Mouse (Mus musculus) heart, embryonic 13.5 days (tissue): ENCODE results near the gene Kbtbd4. TPM values are rescaled to one million over a fixed set of nuclear protein-coding genes. Genes with fewer than 3 reads are reported as not detected.

Experiments
- ATAC-seq: fragments of 200-750 bp; cut with Nextera tagmentation; 2 replicates; pipeline ENCODE4 v1.8.0; 2017; ENCODE audit warnings: moderate TSS enrichment; ENCODE audit not compliant: insufficient number of reproducible peaks, low FRiP score, low TSS enrichment; ENCODE audit errors: extremely low read depth
- H3K27ac ChIP-seq: fragments of 300-500 bp; sonication (generic); replicated peaks from 2 replicates; pipeline ENCODE4 v1.5.1; 2015; ENCODE audit warnings: moderate library complexity, mild to moderate bottlenecking, inconsistent platforms
- H3K27me3 ChIP-seq: fragments of 300-500 bp; sonication (generic); replicated peaks from 2 replicates; pipeline ENCODE4 v1.6.1; 2015; ENCODE audit warnings: mild to moderate bottlenecking, inconsistent platforms
- H3K36me3 ChIP-seq: fragments of 300-500 bp; sonication (generic); 2 replicates; pipeline ENCODE4 v1.6.1; 2015; ENCODE audit warnings: mild to moderate bottlenecking, inconsistent platforms
- H3K4me1 ChIP-seq: fragments of 300-500 bp; sonication (generic); 2 replicates; pipeline ENCODE4 v1.6.1; 2015; ENCODE audit warnings: inconsistent platforms
- H3K4me2 ChIP-seq: fragments of 300-500 bp; sonication (generic); 2 replicates; pipeline ENCODE4 v1.6.1; 2015; ENCODE audit warnings: inconsistent platforms, mild to moderate bottlenecking, moderate library complexity
- H3K4me3 ChIP-seq: fragments of 300-500 bp; sonication (generic); 2 replicates; pipeline ENCODE4 v1.5.1; 2015; ENCODE audit warnings: moderate library complexity, mild to moderate bottlenecking, inconsistent platforms
- H3K9ac ChIP-seq: fragments of 300-500 bp; sonication (generic); 2 replicates; pipeline ENCODE4 v1.6.1; 2015; ENCODE audit warnings: inconsistent platforms, mild to moderate bottlenecking, moderate library complexity
- H3K9me3 ChIP-seq: fragments of 300-500 bp; sonication (generic); 2 replicates; pipeline ENCODE4 v1.6.1; 2016; ENCODE audit warnings: inconsistent platforms
- WGBS: fragments of 180-500 bp; shearing (Covaris S2); methylation state at CpG from one replicate; pipeline ENCODE4 v1.1.7; 2015; ENCODE audit warnings: mixed read lengths; 5-methylcytosine and 5-hydroxymethylcytosine counted together
- polyA plus RNA-seq: library from polyadenylated mRNA; unstranded; fragments of >200 nt; fragmentation: Nextera tagmentation; extraction: Ambion mirVana; gene quantifications from 2 replicates; pipeline ENCODE4 v1.2.1, GENCODE M21; 2015

Kbtbd4 gene
- polyA plus RNA-seq, 1 experiment from 2014 or later, result 27.7 TPM

DNA sequence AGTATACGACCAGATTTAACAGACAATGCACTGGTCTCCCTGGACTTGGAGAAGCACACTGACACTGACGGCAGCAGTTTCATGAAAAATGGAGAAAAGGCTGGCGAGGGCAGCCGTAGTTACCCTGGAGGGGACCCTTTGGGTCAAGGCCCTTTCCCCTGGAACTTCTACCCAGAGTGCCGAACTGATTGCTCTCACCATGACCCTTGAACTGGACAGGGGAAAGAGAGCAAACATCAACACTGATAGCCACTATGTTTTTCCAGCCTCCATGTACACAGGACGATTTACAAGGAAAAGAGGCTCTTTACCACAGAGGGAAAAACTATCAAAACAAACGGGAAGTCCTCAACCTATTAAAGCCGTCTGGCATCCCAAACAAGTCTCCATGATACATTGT is 27.3 kb downstream of the Kbtbd4 start:
- Histone ChIP-seq H3K27me3 (0 out of 2 replicates have a peak, but pooled peaks cover 6% of the 10 kb centered on the region), H3K9ac (no peak overlapping the region), H3K4me3 (no peak overlapping the region), H3K4me2 (no peak overlapping the region), H3K4me1 (no peaks in the 10 kb centered on the region), H3K27ac (no peak overlapping the region), H3K36me3 (no peaks in the 10 kb centered on the region), H3K9me3 (no peaks in the 10 kb centered on the region)
- 73% methylated on average over 8 of the region's 8 CpGs for WGBS
- no peak for ATAC-seq

DNA sequence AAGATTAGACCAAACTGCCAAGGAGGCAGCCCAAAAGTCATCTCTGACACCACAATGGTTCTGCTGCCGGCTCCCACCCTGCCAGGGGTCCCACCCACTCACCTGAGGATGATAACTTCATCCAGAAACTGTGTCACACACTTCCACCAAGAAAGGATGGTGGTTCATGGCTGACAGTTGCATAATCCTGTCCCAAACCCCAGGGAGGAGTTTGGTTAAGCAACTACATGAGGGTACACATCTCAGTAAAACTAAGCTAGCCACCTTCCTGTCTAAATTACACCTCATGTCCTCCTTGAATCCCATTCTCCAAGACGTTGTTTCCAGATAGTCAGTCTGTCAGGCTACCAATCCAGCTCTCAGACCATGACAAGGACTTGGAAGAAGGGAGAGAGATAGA is 27.7 kb downstream of the Kbtbd4 start:
- no peak for ATAC-seq
- no peak overlapping the region for H3K4me3 ChIP-seq
- no peak overlapping the region for H3K4me2 ChIP-seq
- H3K9me3 ChIP-seq, result no peaks in the 10 kb centered on the region
- 0 out of 2 replicates have a peak, but pooled peaks cover 6% of the 10 kb centered on the region for H3K27me3 ChIP-seq
- H3K9ac ChIP-seq, result no peak overlapping the region
- H3K36me3 ChIP-seq, result no peaks in the 10 kb centered on the region
- H3K4me1 ChIP-seq, result no peaks in the 10 kb centered on the region
- 54% methylated on average over 2 of the region's 2 CpGs for WGBS
- no peak overlapping the region for H3K27ac ChIP-seq

DNA sequence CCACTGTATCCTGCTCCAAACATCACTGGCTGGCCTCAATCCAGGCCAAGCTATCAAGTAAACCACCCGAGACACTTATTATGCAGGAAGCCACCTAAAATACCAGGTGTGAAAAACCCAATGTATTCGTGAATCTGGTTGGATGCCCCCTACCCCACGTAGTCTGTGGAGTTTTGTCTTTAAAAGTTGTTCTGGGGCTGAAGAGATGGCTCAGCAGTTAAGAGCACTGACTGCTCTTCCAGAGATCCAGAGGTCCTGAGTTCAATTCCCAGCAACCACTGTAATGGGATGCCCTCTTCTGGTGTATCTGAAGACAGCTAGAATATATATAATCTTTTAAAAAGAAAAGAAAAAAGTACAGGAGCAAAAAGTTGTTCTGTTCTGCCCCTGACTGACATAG is 33.8 kb downstream of the Kbtbd4 start:
- H3K27ac ChIP-seq, result no peak overlapping the region
- ATAC-seq, result no peak
- H3K9me3 ChIP-seq, result no peaks in the 10 kb centered on the region

DNA sequence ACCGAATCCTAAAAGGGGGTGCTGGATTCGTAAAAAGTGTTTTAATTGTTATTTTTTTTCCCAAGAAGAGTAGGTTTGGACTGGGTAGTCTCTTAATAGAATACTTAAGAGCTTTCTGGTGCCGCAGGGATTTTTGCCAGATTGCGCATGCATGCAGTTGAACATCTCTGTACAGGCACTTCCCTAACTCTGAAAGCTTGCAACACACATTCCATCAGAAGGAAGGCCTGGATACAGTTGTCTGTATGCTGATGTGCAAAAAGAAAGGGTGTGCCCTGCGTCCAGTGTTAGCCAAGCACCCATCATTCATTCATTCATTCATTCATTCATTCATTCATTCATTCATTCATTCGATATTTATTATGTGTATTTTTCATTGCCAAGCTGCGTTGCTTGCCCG is 35.2 kb downstream of the Kbtbd4 start:
- WGBS, result 45% methylated on average over 8 of the region's 8 CpGs
- Histone ChIP-seq H3K4me3 (peak overlapping the region; percentile 93), H3K4me1 (peaks cover 40% of the 10 kb centered on the region), H3K9ac (peak overlapping the region; percentile 99), H3K4me2 (peak overlapping the region; percentile 82), H3K36me3 (no peaks in the 10 kb centered on the region), H3K27me3 (no peaks in the 10 kb centered on the region), H3K9me3 (no peaks in the 10 kb centered on the region), H3K27ac (peak overlapping the region; percentile 96)
- no peak for ATAC-seq

More for the DNA sequence above, 33.8 kb downstream of the Kbtbd4 start:
- Histone ChIP-seq H3K9ac (no peak overlapping the region), H3K4me2 (no peak overlapping the region), H3K27me3 (no peaks in the 10 kb centered on the region), H3K36me3 (no peaks in the 10 kb centered on the region), H3K4me3 (no peak overlapping the region), H3K4me1 (peaks cover 27% of the 10 kb centered on the region)
- WGBS, result 61% methylated on average over 3 of the region's 3 CpGs

DNA sequence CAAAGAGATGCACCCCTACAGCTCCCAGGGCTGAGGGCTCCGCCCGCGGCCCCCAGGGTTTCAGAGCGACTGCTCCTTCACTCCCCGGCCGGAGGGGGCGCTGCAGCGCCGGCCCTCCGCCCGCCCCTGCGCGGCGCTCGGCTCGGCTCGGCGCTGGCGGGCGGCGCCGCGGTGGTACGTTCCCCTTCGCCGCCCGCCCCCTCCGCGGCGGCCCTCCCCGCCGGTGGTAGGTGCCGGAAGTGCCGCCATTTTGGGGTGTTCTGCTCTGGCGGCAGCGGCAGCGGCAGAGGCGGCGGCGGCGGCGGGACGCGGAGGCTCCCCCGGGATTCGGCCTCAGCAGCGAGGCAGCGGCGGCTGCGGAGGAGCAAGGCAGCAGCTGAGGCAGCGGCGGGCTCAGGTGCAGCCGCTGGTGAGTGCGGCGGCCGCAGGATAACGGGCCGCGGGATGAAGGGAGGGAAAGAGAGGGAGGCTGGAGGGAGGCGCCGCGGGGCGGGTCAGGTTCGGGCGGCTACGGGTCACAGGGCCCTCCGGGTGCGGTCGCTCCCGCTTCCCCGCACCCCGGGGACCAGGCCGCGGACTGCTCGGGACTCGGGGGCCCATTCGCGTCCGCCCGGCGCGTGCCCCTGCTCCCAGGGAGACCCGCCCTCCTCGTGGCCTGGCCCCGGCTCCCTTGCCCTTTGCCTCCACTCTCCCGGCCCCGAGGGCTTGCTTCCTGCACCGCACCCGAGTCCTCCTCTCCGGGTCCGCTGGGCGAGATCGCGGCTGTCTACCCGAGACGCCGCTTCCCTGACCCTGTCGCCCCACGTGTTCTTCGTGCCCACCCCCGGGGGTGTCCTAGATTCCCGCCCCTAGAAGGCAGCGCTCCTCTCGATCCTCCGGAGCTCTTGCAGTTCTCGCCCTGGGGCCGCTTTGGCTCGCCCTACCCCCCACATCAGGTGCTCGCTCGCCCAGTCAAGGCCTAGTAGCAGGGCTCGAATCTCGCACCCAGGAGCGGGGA is 36.0 kb downstream of the Kbtbd4 start, which contains the start of gene Celf1:
Gene Celf1 (plus strand): TSS at position 150 of the 997 bp plus-strand sequence.
- ATAC-seq, result peak; percentile 93
- peak within 1 kb of the TSS; percentile 99 for H3K9ac ChIP-seq
- H3K4me3 ChIP-seq, result peak within 1 kb of the TSS; percentile 93
- H3K27ac ChIP-seq, result peak within 1 kb of the TSS; percentile 96
- under 1% methylated on average over 96 of the region's 113 CpGs for WGBS
- H3K9me3 ChIP-seq, result no peaks in the 10 kb centered on the region
- peaks cover 45% of the 10 kb centered on the region for H3K4me1 ChIP-seq
- H3K36me3 ChIP-seq, result no peaks in the 10 kb centered on the region
- H3K4me2 ChIP-seq, result peak within 1 kb of the TSS; percentile 82
- H3K27me3 ChIP-seq, result no peaks in the 10 kb centered on the region

DNA sequence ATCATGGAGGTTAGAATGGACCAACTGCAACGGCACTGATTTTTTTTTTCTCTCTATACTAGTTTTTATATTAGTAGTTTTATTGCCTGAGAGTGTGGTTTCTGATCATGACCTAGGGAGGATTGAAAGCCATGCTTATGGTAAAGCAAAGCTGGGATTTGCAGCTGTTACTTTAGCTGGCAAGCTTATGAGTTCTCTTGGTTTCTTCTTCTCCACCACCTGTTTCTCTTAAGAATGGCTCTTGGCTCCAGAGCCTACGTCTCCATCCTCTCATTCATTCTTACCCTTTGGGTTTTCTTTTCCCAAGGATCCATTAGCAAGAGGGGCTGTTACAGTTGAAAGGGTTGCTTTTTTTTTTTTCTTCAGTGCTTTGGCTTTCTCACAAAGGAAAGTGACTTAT is 37.2 kb downstream of the Kbtbd4 start:
- Histone ChIP-seq H3K27ac (no peak overlapping the region), H3K4me2 (peak overlapping the region; percentile 82), H3K9me3 (no peaks in the 10 kb centered on the region), H3K4me3 (peak overlapping the region; percentile 93), H3K36me3 (peaks cover 7% of the 10 kb centered on the region), H3K9ac (peak overlapping the region; percentile 99), H3K27me3 (no peaks in the 10 kb centered on the region), H3K4me1 (peaks cover 56% of the 10 kb centered on the region)
- 65% methylated on average over 2 of the region's 2 CpGs for WGBS
- ATAC-seq, result no peak

DNA sequence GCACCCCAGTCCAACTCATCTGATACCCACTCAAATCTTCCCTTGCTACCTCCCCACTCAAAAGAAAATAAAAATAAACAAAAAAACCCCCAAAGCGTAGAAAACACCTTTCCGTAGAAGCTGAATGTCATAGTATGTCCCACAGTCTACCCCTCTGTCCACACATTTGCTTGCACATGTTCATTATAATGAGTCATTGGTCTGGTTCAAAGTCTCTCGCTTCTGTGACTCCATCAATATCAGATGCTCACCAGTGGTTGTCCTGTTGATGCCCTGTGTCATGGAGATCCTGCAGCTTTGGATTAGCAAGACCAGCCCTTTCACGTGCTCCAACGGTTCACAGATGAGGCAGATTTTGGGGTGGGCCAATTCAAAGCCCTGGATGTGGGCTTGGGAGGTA is 45.6 kb downstream of the Kbtbd4 start:
- WGBS, result 81% methylated on average over 5 of the region's 5 CpGs
- H3K4me3 ChIP-seq, result no peak overlapping the region
- no peak overlapping the region for H3K27ac ChIP-seq
- H3K9me3 ChIP-seq, result no peaks in the 10 kb centered on the region
- no peak overlapping the region for H3K9ac ChIP-seq
- no peak for ATAC-seq
- H3K4me2 ChIP-seq, result no peak overlapping the region
- no peaks in the 10 kb centered on the region for H3K27me3 ChIP-seq
- H3K36me3 ChIP-seq, result peaks cover 26% of the 10 kb centered on the region
- H3K4me1 ChIP-seq, result peaks cover 50% of the 10 kb centered on the region

DNA sequence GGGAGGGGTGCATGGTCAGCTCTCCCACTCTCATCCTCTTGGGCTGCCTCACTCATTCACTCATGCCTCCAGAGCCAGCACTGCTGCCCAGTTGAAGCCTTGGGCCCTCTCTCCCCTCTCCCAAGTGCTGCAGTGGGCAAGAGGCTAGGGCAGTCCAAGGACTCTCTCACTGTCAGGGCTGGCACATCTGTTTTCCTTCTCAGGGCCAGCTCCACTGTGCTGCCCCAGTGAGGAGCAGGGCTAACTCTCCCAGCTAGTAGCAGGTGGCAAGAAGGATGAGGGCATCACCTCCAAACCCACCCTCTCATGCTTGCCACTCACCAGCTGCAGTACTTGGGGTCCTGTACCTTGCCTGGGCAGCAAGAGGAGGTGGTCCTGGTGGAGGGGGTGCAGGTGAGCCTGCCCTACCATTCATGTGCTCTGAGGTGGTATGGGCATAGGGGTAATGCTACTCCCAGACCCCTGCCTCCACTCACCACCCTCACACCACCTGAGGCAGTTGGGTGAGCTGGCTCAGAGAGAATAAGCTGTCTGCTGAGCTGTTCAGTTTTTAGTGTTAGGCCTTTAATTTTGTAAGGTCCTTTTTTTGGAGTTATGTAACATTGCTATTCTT is 46.1 kb downstream of the Kbtbd4 start:
- Histone ChIP-seq H3K27ac (no peak overlapping the region), H3K9ac (no peak overlapping the region), H3K4me1 (peaks cover 50% of the 10 kb centered on the region), H3K4me3 (no peak overlapping the region), H3K9me3 (no peaks in the 10 kb centered on the region), H3K27me3 (no peaks in the 10 kb centered on the region), H3K4me2 (no peak overlapping the region), H3K36me3 (peaks cover 28% of the 10 kb centered on the region)
- ATAC-seq, result no peak; the same call in 1 of the 2 replicates

DNA sequence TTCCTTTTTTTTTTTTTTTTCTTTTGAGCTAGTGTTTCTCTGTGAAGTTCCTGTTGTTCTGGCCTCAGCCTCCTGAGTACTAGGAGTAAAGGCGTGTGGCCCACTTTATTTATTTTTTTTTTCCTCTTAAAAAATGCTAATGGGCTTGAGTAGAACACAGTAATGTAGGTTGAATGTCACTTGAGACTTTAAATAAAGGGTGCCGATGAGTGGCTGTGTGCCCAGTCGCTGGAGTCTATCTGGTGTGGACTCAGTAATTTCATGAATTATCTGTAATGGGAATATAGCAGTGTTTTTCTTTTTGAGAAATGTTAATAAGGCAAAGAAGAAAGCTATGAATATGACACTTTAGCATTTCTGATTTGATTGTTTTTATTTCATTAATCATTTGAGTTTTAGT is 48.9 kb downstream of the Kbtbd4 start:
- Histone ChIP-seq H3K4me1 (peaks cover 46% of the 10 kb centered on the region), H3K4me3 (no peak overlapping the region), H3K27me3 (no peaks in the 10 kb centered on the region), H3K27ac (no peak overlapping the region), H3K36me3 (peaks cover 22% of the 10 kb centered on the region; the same call in 1 of the 2 replicates), H3K4me2 (no peak overlapping the region), H3K9ac (no peak overlapping the region), H3K9me3 (no peaks in the 10 kb centered on the region)
- 63% methylated on average over 3 of the region's 3 CpGs for WGBS
- ATAC-seq, result no peak

DNA sequence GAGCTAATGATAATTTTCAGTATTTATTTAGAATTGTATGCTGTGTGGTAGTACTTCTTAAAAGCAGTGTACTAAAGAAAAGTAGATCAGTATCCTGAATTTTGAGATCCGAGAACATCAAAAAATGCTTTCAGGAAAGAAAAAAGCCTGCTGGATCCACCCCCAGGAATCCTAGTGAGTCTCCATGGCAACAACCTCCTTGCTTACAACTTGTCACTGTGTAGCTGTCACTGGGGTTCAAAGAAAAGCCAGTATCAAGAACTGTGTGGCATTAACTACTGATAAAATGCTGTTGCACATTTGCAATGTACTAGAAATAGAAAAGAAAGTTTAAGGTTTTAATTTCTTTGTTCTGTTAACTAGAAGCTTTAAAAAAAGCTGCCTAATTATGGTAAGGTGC is 51.5 kb downstream of the Kbtbd4 start:
- Histone ChIP-seq H3K9me3 (no peaks in the 10 kb centered on the region), H3K4me1 (peaks cover 37% of the 10 kb centered on the region), H3K9ac (no peak overlapping the region), H3K27me3 (no peaks in the 10 kb centered on the region), H3K27ac (peak overlapping the region; percentile 62), H3K36me3 (peaks cover 15% of the 10 kb centered on the region; the same call in 1 of the 2 replicates), H3K4me2 (no peak overlapping the region), H3K4me3 (no peak overlapping the region)
- no peak for ATAC-seq
- WGBS, result 35% methylated on average over 1 of the region's 1 CpGs

DNA sequence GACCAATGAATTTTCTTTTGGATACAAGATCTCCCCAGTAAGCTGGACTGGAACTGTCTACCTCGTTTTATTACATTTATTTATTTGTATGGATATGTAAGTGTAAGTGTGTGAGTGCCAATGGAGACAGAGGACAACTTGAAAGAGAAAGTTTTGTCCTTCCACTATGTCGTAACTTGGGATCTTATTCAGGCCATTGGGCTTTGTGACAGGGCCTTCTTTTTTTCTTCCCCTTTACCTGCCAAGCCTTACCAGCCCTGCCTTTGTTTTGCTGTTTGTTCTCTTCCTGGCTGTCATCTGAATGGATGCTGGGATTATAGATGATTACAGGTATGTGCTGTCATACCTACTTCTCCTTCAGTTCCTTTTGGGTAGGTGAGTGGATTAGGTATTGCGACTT is 54.3 kb downstream of the Kbtbd4 start:
- no peaks in the 10 kb centered on the region for H3K27me3 ChIP-seq
- H3K9me3 ChIP-seq, result no peaks in the 10 kb centered on the region
- peaks cover 13% of the 10 kb centered on the region; the same call in 1 of the 2 replicates for H3K36me3 ChIP-seq
- H3K27ac ChIP-seq, result no peak overlapping the region
- ATAC-seq, result no peak
- no peak overlapping the region for H3K4me2 ChIP-seq
- 89% methylated on average over 3 of the region's 3 CpGs for WGBS
- H3K4me3 ChIP-seq, result no peak overlapping the region
- peaks cover 28% of the 10 kb centered on the region for H3K4me1 ChIP-seq
- H3K9ac ChIP-seq, result no peak overlapping the region
